Mouse (Mus musculus): ENCODE results near the gene Ppp3ca. TPM values are rescaled to one million over a fixed set of nuclear protein-coding genes. Genes with fewer than 3 reads are reported as not detected.

The Ppp3ca gene
- total and polyA plus RNA-seq, 3 experiments = 63.4 to 143 (median 130) TPM

DNA sequence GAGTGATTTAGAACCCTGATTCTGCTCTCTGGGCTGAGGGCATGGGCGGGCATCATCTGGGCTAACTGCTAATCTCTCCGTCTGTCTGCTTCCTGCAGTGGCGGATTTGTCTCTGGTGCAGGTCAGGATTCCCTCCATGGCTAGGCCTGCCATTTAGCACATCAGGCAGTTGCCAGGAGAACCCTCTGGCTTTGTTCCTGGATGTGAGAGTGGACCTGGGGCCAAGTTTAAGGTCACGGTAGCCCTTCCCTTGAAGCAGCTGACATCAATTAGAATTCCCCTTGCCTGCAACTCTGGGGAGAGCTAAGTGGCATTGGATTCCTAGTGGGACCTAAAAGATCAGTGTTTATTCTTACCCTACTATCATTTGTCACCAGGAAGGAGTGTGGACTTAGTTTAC, 132.7 kb downstream of the Ppp3ca start:
- no peak overlapping the region for H3K27ac ChIP-seq (ENCODE audit: insufficient read depth, low read depth)
- H3K79me2 ChIP-seq (replicated peaks; ENCODE audit: control insufficient read depth, extremely low read depth, insufficient read depth, poor library complexity, severe bottlenecking) = peaks cover 8% of the 10 kb centered on the region
- no peak overlapping the region for H3K4me3 ChIP-seq (replicated peaks in 1 of 3; ENCODE audit: low read depth in 2 of 3, low read length in 2 of 3, poor library complexity in 1 of 3)
- H3K9ac ChIP-seq (ENCODE audit: insufficient read depth, low read depth) = no peak overlapping the region
- H3K4me1 ChIP-seq (ENCODE audit: control insufficient read depth in 1 of 2, insufficient read depth in 2 of 2) = peaks cover 0 to 20% of the 10 kb centered on the region in 2 experiments; a peak in 2 of 4 replicates
- dilution Hi-C loops (cut with MboI; ENCODE audit: extremely low pct_ligation_motif_present, extremely low pct_unique_long_range_greater_than_20kb, low sequenced_read_pairs) = no loop called here
- in situ Hi-C loops (cut with MboI; ENCODE audit: low pct_ligation_motif_present, low pct_unique_long_range_greater_than_20kb, low sequenced_read_pairs) = no loop called here
- H3K27me3 ChIP-seq (replicated peaks) = no peaks in the 10 kb centered on the region
- peaks cover 2% of the 10 kb centered on the region for H3K9me3 ChIP-seq (replicated peaks; ENCODE audit: low read length)
- no peak for TF ChIP-seq KAT2A (IDR thresholded peaks at IDR 0.05; ENCODE audit: insufficient replicate concordance, low read length)
- TF ChIP-seq NELFE (IDR thresholded peaks at IDR 0.05; ENCODE audit: low read depth, low read length) = no peak
- TF ChIP-seq BHLHE40 (IDR thresholded peaks at IDR 0.05; ENCODE audit: low read depth, low read length) = no peak
- TF ChIP-seq SIN3A (IDR thresholded peaks at IDR 0.05; ENCODE audit: low read length) = no peak
- TF ChIP-seq RCOR1 (conservative IDR thresholded peaks at IDR 0.05; ENCODE audit: low read depth, low read length) = no peak
- TF ChIP-seq NRF1 (IDR thresholded peaks at IDR 0.05; ENCODE audit: low read depth, low read length) = no peak
- TF ChIP-seq EP300 (IDR thresholded peaks at IDR 0.05; ENCODE audit: low read length) = no peak
- TF ChIP-seq E2F4 (IDR thresholded peaks at IDR 0.05; ENCODE audit: insufficient replicate concordance, low read depth, low read length) = no peak
- TF ChIP-seq USF1 (IDR thresholded peaks at IDR 0.05; ENCODE audit: low read depth, low read length) = no peak
- no peak for TF ChIP-seq CTCF (conservative IDR thresholded peaks at IDR 0.05 in 1 of 2, IDR thresholded peaks at IDR 0.05 in 1 of 2; ENCODE audit: low read depth in 2 of 2, low read length in 2 of 2)
- no peak for TF ChIP-seq MAZ (IDR thresholded peaks at IDR 0.05; ENCODE audit: low read depth, low read length)
- TF ChIP-seq ZC3H11A (IDR thresholded peaks at IDR 0.05; ENCODE audit: low read depth, low read length) = no peak
- no peak for TF ChIP-seq MAX (IDR thresholded peaks at IDR 0.05; ENCODE audit: low read length)
- no peak for TF ChIP-seq POLR2A (IDR thresholded peaks at IDR 0.05; ENCODE audit: low read depth, low read length)
- no peak for TF ChIP-seq PAX5 (IDR thresholded peaks at IDR 0.05; ENCODE audit: low read length)
- no peak for TF ChIP-seq GABPA (IDR thresholded peaks at IDR 0.05; ENCODE audit: insufficient replicate concordance, low read depth, low read length)
- TF ChIP-seq SMC3 (IDR thresholded peaks at IDR 0.05; ENCODE audit: low read depth, low read length) = no peak
- no peak for TF ChIP-seq POLR2AphosphoS2 (IDR thresholded peaks at IDR 0.05; ENCODE audit: low read depth, low read length)
- no peak for TF ChIP-seq MAFK (IDR thresholded peaks at IDR 0.05; ENCODE audit: insufficient replicate concordance, low read length)
- TF ChIP-seq TCF12 (IDR thresholded peaks at IDR 0.05; ENCODE audit: low read depth, low read length) = no peak
- peaks cover 21 to 69% of the 10 kb centered on the region in 2 experiments for H3K36me3 ChIP-seq (replicated peaks in 1 of 2; ENCODE audit: control insufficient read depth in 1 of 2, insufficient read depth in 1 of 2, low read length in 1 of 2)
- no peak overlapping the region for H3K4me2 ChIP-seq (ENCODE audit: insufficient read depth, low read depth, poor library complexity, severe bottlenecking)
- no peak for DNase-seq (ENCODE audit: extremely low read depth)

GRCm38 (mm10) chr3:136805897-136806296, 136.0 kb downstream of the Ppp3ca start:
- Histone ChIP-seq H3K36me3 (replicated peaks in 1 of 2; ENCODE audit: control insufficient read depth in 1 of 2, insufficient read depth in 1 of 2, low read length in 1 of 2) (peaks cover 10 to 54% of the 10 kb centered on the region in 2 experiments), H3K27ac (ENCODE audit: insufficient read depth, low read depth) (no peak overlapping the region), H3K9me3 (replicated peaks; ENCODE audit: low read length) (peaks cover 2% of the 10 kb centered on the region), H3K4me3 (replicated peaks in 1 of 3; ENCODE audit: low read depth in 2 of 3, low read length in 2 of 3, poor library complexity in 1 of 3) (no peak overlapping the region), H3K4me1 (ENCODE audit: control insufficient read depth in 1 of 2, insufficient read depth in 2 of 2) (peaks cover 0 to 28% of the 10 kb centered on the region in 2 experiments; a peak in 2 of 4 replicates), H3K79me2 (replicated peaks; ENCODE audit: control insufficient read depth, extremely low read depth, insufficient read depth, poor library complexity, severe bottlenecking) (peaks cover 8% of the 10 kb centered on the region), H3K27me3 (replicated peaks) (no peaks in the 10 kb centered on the region), H3K9ac (ENCODE audit: insufficient read depth, low read depth) (no peak overlapping the region), H3K4me2 (ENCODE audit: insufficient read depth, low read depth, poor library complexity, severe bottlenecking) (no peak overlapping the region)
- DNase-seq (ENCODE audit: extremely low read depth) = no peak
- in situ Hi-C loops (cut with MboI; ENCODE audit: low pct_ligation_motif_present, low pct_unique_long_range_greater_than_20kb, low sequenced_read_pairs) (no loop called here), dilution Hi-C loops (cut with MboI; ENCODE audit: extremely low pct_ligation_motif_present, extremely low pct_unique_long_range_greater_than_20kb, low sequenced_read_pairs) (no loop called here)
- TF ChIP-seq MYC (IDR thresholded peaks at IDR 0.05; ENCODE audit: low read depth, low read length) (no peak), CTCF (conservative IDR thresholded peaks at IDR 0.05 in 1 of 2, IDR thresholded peaks at IDR 0.05 in 1 of 2; ENCODE audit: low read depth in 2 of 2, low read length in 2 of 2) (no peak)

All from CH12.LX (cell line).